Mouse (Mus musculus) CH12.LX (cell line): ENCODE results near the gene Mindy2. TPM values are rescaled to one million over a fixed set of nuclear protein-coding genes. Genes with fewer than 3 reads are reported as not detected.

Source experiments
- DNase-seq: peaks from one replicate; pipeline ENCODE4 v3.0.0-alpha.2; 2013; ENCODE audit errors: extremely low read depth
- H3K27ac ChIP-seq: 2 replicates; pipeline ENCODE4 v1.5.1; 2012; ENCODE audit warnings: low read depth, mild to moderate bottlenecking, control low read depth, moderate library complexity; ENCODE audit not compliant: insufficient read depth
- H3K27me3 ChIP-seq: replicated peaks from 2 replicates; pipeline ENCODE3; 2012; ENCODE audit warnings: inconsistent platforms
- H3K36me3 ChIP-seq, 2 experiments: replicated peaks in 1 of 2; 2 replicates each; pipeline versions ENCODE3 to v1.6.1; 2012; ENCODE audit warnings: inconsistent platforms in 1 of 2, low read length in 1 of 2, mild to moderate bottlenecking in 1 of 2, mixed read lengths in 1 of 2, moderate library complexity in 1 of 2; ENCODE audit not compliant: control insufficient read depth in 1 of 2, insufficient read depth in 1 of 2
- H3K4me1 ChIP-seq, 2 experiments: 2 replicates each; pipeline ENCODE4 v1.6.1; 2012; ENCODE audit warnings: inconsistent platforms in 1 of 2, moderate library complexity in 1 of 2; ENCODE audit not compliant: insufficient read depth in 2 of 2, control insufficient read depth in 1 of 2
- H3K4me2 ChIP-seq: 2 replicates; pipeline ENCODE4 v1.6.1; 2012; ENCODE audit warnings: low read depth, mild to moderate bottlenecking, control low read depth; ENCODE audit not compliant: poor library complexity, insufficient read depth, severe bottlenecking
- H3K4me3 ChIP-seq, 3 experiments: fragments of 150-350 bp in 1 of 3; sonication (generic) in 1 of 3; replicated peaks in 1 of 3; 2 replicates each; pipeline versions ENCODE3 to v1.5.1; 2011 to 2012; ENCODE audit warnings: low read depth in 2 of 3, low read length in 2 of 3, mild to moderate bottlenecking in 2 of 3, moderate library complexity in 2 of 3, control low read depth in 1 of 3, improper control_type of control experiment in 1 of 3, inconsistent platforms in 1 of 3, mixed read lengths in 1 of 3; ENCODE audit not compliant: poor library complexity in 1 of 3
- H3K79me2 ChIP-seq: replicated peaks from 2 replicates; pipeline ENCODE4 v1.6.1; 2012; ENCODE audit warnings: mild to moderate bottlenecking, moderate library complexity; ENCODE audit not compliant: control insufficient read depth, poor library complexity, insufficient read depth, severe bottlenecking; ENCODE audit errors: extremely low read depth
- H3K9ac ChIP-seq: 2 replicates; pipeline ENCODE4 v1.6.1; 2012; ENCODE audit warnings: low read depth, mild to moderate bottlenecking, control low read depth, moderate library complexity; ENCODE audit not compliant: insufficient read depth
- H3K9me3 ChIP-seq: replicated peaks from 2 replicates; pipeline ENCODE3; 2012; ENCODE audit warnings: low read length, inconsistent platforms, mixed read lengths
- BHLHE40 ChIP-seq: IDR thresholded peaks from 2 replicates; pipeline ENCODE4 v1.6.1; 2011; ENCODE audit warnings: mild to moderate bottlenecking, low read depth, low read length, improper control_type of control experiment
- CHD1 ChIP-seq: IDR thresholded peaks from 2 replicates; pipeline ENCODE4 v1.6.1; 2012; ENCODE audit warnings: low read depth, low read length, improper control_type of control experiment, inconsistent platforms
- CHD2 ChIP-seq: IDR thresholded peaks from 2 replicates; pipeline ENCODE4 v1.6.1; 2011; ENCODE audit warnings: low read length, improper control_type of control experiment
- CTCF ChIP-seq, 2 experiments: IDR thresholded peaks in 1 of 2; conservative IDR thresholded peaks in 1 of 2; 2 replicates each; pipeline ENCODE4 v1.5.1; 2011 to 2012; ENCODE audit warnings: low read depth in 2 of 2, low read length in 2 of 2, improper control_type of control experiment in 1 of 2, inconsistent platforms in 1 of 2, mild to moderate bottlenecking in 1 of 2, moderate library complexity in 1 of 2
- E2F4 ChIP-seq: IDR thresholded peaks from 2 replicates; pipeline ENCODE4 v1.6.1; 2011; ENCODE audit warnings: low read depth, low read length, improper control_type of control experiment; ENCODE audit not compliant: insufficient replicate concordance
- ELF1 ChIP-seq: IDR thresholded peaks from 2 replicates; pipeline ENCODE4 v1.6.1; 2014; ENCODE audit warnings: low read depth, mild to moderate bottlenecking, inconsistent platforms, low read length, improper control_type of control experiment
- EP300 ChIP-seq: IDR thresholded peaks from 2 replicates; pipeline ENCODE4 v1.6.1; 2011; ENCODE audit warnings: low read length, improper control_type of control experiment
- ETS1 ChIP-seq: conservative IDR thresholded peaks from 2 replicates; pipeline ENCODE4 v1.6.1; 2012; ENCODE audit warnings: low read depth, mild to moderate bottlenecking, inconsistent platforms, low read length, improper control_type of control experiment, moderate library complexity
- GABPA ChIP-seq: IDR thresholded peaks from 2 replicates; pipeline ENCODE4 v1.6.1; 2012; ENCODE audit warnings: low read depth, low read length, improper control_type of control experiment, inconsistent platforms; ENCODE audit not compliant: insufficient replicate concordance
- HCFC1 ChIP-seq: IDR thresholded peaks from 2 replicates; pipeline ENCODE4 v1.6.1; 2012; ENCODE audit warnings: low read depth, mild to moderate bottlenecking, inconsistent platforms, low read length, improper control_type of control experiment
- IRF4 ChIP-seq: IDR thresholded peaks from 2 replicates; pipeline ENCODE4 v1.6.1; 2014; ENCODE audit warnings: low read depth, mild to moderate bottlenecking, inconsistent platforms, low read length, improper control_type of control experiment
- JUN ChIP-seq: IDR thresholded peaks from 2 replicates; pipeline ENCODE4 v1.6.1; 2011; ENCODE audit warnings: low read depth, mild to moderate bottlenecking, low read length, improper control_type of control experiment, moderate library complexity; ENCODE audit not compliant: insufficient read depth
- JUND ChIP-seq: conservative IDR thresholded peaks from 2 replicates; pipeline ENCODE4 v1.6.1; 2011; ENCODE audit warnings: low read depth, low read length, improper control_type of control experiment
- KAT2A ChIP-seq: IDR thresholded peaks from 2 replicates; pipeline ENCODE4 v1.6.1; 2012; ENCODE audit warnings: low read length, improper control_type of control experiment, inconsistent platforms; ENCODE audit not compliant: insufficient replicate concordance
- MAFK ChIP-seq: IDR thresholded peaks from 2 replicates; pipeline ENCODE4 v1.6.1; 2011; ENCODE audit warnings: low read length, improper control_type of control experiment; ENCODE audit not compliant: insufficient replicate concordance
- MAX ChIP-seq: IDR thresholded peaks from 2 replicates; pipeline ENCODE4 v1.6.1; 2011; ENCODE audit warnings: low read length, improper control_type of control experiment
- MAZ ChIP-seq: IDR thresholded peaks from 2 replicates; pipeline ENCODE4 v1.6.1; 2012; ENCODE audit warnings: low read depth, mild to moderate bottlenecking, inconsistent platforms, low read length, improper control_type of control experiment, moderate library complexity
- MEF2A ChIP-seq: IDR thresholded peaks from 2 replicates; pipeline ENCODE4 v1.6.1; 2014; ENCODE audit warnings: low read depth, mild to moderate bottlenecking, inconsistent platforms, low read length, improper control_type of control experiment, borderline replicate concordance
- MXI1 ChIP-seq: IDR thresholded peaks from 2 replicates; pipeline ENCODE4 v1.6.1; 2011; ENCODE audit warnings: mild to moderate bottlenecking, low read depth, low read length, improper control_type of control experiment
- MYC ChIP-seq: IDR thresholded peaks from 2 replicates; pipeline ENCODE4 v1.6.1; 2011; ENCODE audit warnings: low read depth, mild to moderate bottlenecking, improper control_type of control experiment, low read length
- NELFE ChIP-seq: IDR thresholded peaks from 2 replicates; pipeline ENCODE4 v1.6.1; 2011; ENCODE audit warnings: low read depth, low read length, improper control_type of control experiment
- NRF1 ChIP-seq: IDR thresholded peaks from 2 replicates; pipeline ENCODE4 v1.6.1; 2014; ENCODE audit warnings: low read depth, mild to moderate bottlenecking, inconsistent platforms, low read length, improper control_type of control experiment, moderate library complexity
- PAX5 ChIP-seq: IDR thresholded peaks from 2 replicates; pipeline ENCODE4 v1.6.1; 2012; ENCODE audit warnings: low read length, inconsistent platforms, mixed read lengths
- POLR2A ChIP-seq: IDR thresholded peaks from 2 replicates; pipeline ENCODE4 v1.6.1; 2011; ENCODE audit warnings: low read depth, mild to moderate bottlenecking, improper control_type of control experiment, low read length
- POLR2AphosphoS2 ChIP-seq: IDR thresholded peaks from 2 replicates; pipeline ENCODE4 v1.6.1; 2011; ENCODE audit warnings: low read depth, low read length, improper control_type of control experiment
- RAD21 ChIP-seq: IDR thresholded peaks from 2 replicates; pipeline ENCODE4 v1.6.1; 2011; ENCODE audit warnings: low read depth, mild to moderate bottlenecking, low read length, improper control_type of control experiment, moderate library complexity
- RCOR1 ChIP-seq: conservative IDR thresholded peaks from 2 replicates; pipeline ENCODE4 v1.6.1; 2012; ENCODE audit warnings: low read depth, mild to moderate bottlenecking, inconsistent platforms, low read length, improper control_type of control experiment
- SIN3A ChIP-seq: IDR thresholded peaks from 2 replicates; pipeline ENCODE4 v1.6.1; 2012; ENCODE audit warnings: low read length, improper control_type of control experiment, inconsistent platforms
- SMC3 ChIP-seq: IDR thresholded peaks from 2 replicates; pipeline ENCODE4 v1.6.1; 2011; ENCODE audit warnings: low read depth, low read length, improper control_type of control experiment
- TBP ChIP-seq: conservative IDR thresholded peaks from 2 replicates; pipeline ENCODE4 v1.6.1; 2011; ENCODE audit warnings: low read depth, low read length, improper control_type of control experiment
- TCF12 ChIP-seq: IDR thresholded peaks from 2 replicates; pipeline ENCODE4 v1.6.1; 2014; ENCODE audit warnings: low read depth, mild to moderate bottlenecking, inconsistent platforms, low read length, improper control_type of control experiment
- UBTF ChIP-seq: IDR thresholded peaks from 2 replicates; pipeline ENCODE4 v1.6.1; 2012; ENCODE audit warnings: low read depth, mild to moderate bottlenecking, inconsistent platforms, low read length, improper control_type of control experiment, moderate library complexity
- USF1 ChIP-seq: IDR thresholded peaks from 2 replicates; pipeline ENCODE4 v1.6.1; 2014; ENCODE audit warnings: low read depth, mild to moderate bottlenecking, inconsistent platforms, low read length, improper control_type of control experiment
- USF2 ChIP-seq: conservative IDR thresholded peaks from 2 replicates; pipeline ENCODE4 v1.6.1; 2011; ENCODE audit warnings: low read depth, low read length, improper control_type of control experiment
- ZC3H11A ChIP-seq: IDR thresholded peaks from 2 replicates; pipeline ENCODE4 v1.6.1; 2012; ENCODE audit warnings: low read depth, mild to moderate bottlenecking, inconsistent platforms, low read length, improper control_type of control experiment
- ZKSCAN1 ChIP-seq: IDR thresholded peaks from 2 replicates; pipeline ENCODE4 v1.6.1; 2012; ENCODE audit warnings: low read depth, inconsistent platforms, low read length, improper control_type of control experiment, borderline replicate concordance
- ZMIZ1 ChIP-seq: IDR thresholded peaks from 2 replicates; pipeline ENCODE4 v1.6.1; 2012; ENCODE audit warnings: low read depth, mild to moderate bottlenecking, inconsistent platforms, low read length, improper control_type of control experiment
- ZNF384 ChIP-seq: IDR thresholded peaks from 2 replicates; pipeline ENCODE4 v1.6.1; 2012; ENCODE audit warnings: low read depth, low read length, improper control_type of control experiment, inconsistent platforms
- dilution Hi-C: fragments of 300-500 bp; cut with MboI; formaldehyde crosslinking; loops from 2 replicates; pipeline ENCODE4 v1.14.3; 2020; ENCODE audit warnings: low sequenced_read_pairs; ENCODE audit not compliant: extremely low pct_unique_long_range_greater_than_20kb, extremely low pct_ligation_motif_present
- in situ Hi-C: fragments of 300-500 bp; cut with MboI; formaldehyde crosslinking; loops from 3 replicates; pipeline ENCODE4 v1.14.3; 2019; ENCODE audit warnings: low sequenced_read_pairs, low pct_ligation_motif_present, low pct_unique_long_range_greater_than_20kb, mixed read lengths
- polyA plus RNA-seq: library from polyadenylated mRNA; unstranded; fragments of >175 nt; gene quantifications from 2 replicates; pipeline ENCODE4 v1.2.1, GENCODE M21; 2012; ENCODE audit warnings: low read depth; ENCODE audit not compliant: insufficient read length
- total RNA-seq, 2 experiments: library from RNA; depleted of rRNA; stranded (reverse); fragments of 300-350 nt in 1 of 2; fragments of >200 nt in 1 of 2; gene quantifications; 2 replicates each; pipeline ENCODE4 v1.2.3; 2012 to 2014

Mindy2 gene
- total and polyA plus RNA-seq, 3 experiments, result 5.9 to 9.9 (median 7.0) TPM

GRCm38 (mm10) chr9:70631665-70632064 is 25.3 kb downstream of the Mindy2 start:
- H3K9ac ChIP-seq, result no peak overlapping the region
- H3K27me3 ChIP-seq, result no peaks in the 10 kb centered on the region
- peaks cover 0 to 14% of the 10 kb centered on the region in 2 experiments for H3K36me3 ChIP-seq
- peaks cover 0 to 32% of the 10 kb centered on the region in 2 experiments; a peak in 2 of 4 replicates for H3K4me1 ChIP-seq
- peak; percentile 79 for DNase-seq
- H3K79me2 ChIP-seq, result no peaks in the 10 kb centered on the region
- peak overlapping the region; percentile 60; the same call in 1 of the 2 replicates for H3K4me2 ChIP-seq
- TF ChIP-seq RAD21 (no peak), EP300 (peak; percentile 82), BHLHE40 (peak; percentile 73), CTCF (conservative IDR thresholded peaks at IDR 0.05 in 1 of 2, IDR thresholded peaks at IDR 0.05 in 1 of 2; ENCODE audit: low read depth in 2 of 2, low read length in 2 of 2) (no peak), JUN (no peak), GABPA (no peak), POLR2A (no peak), HCFC1 (no peak), JUND (peak; percentile 58; the same call in 1 of the 2 replicates), POLR2AphosphoS2 (no peak), ZMIZ1 (no peak), ETS1 (peak; percentile 54), KAT2A (no peak), TBP (no peak), UBTF (no peak), ZC3H11A (no peak), RCOR1 (no peak), MAFK (0 out of 2 replicates have a peak, but pooled peaks have one; percentile 11), NRF1 (no peak), MAX (peak; percentile 88), CHD1 (no peak), E2F4 (no peak), CHD2 (no peak), PAX5 (no peak), MXI1 (peak; percentile 92), SMC3 (no peak), ELF1 (no peak), USF2 (no peak), ZKSCAN1 (no peak), TCF12 (0 out of 2 replicates have a peak, but pooled peaks have one; percentile 28), SIN3A (peak; percentile 77), MYC (peak; percentile 90), MAZ (0 out of 2 replicates have a peak, but pooled peaks have one; percentile 39), MEF2A (no peak), IRF4 (peak; percentile 77), USF1 (no peak), ZNF384 (peak; percentile 64), NELFE (no peak)
- no peak overlapping the region for H3K27ac ChIP-seq
- in situ Hi-C loops (no loop called here), dilution Hi-C loops (no loop called here)
- no peaks in the 10 kb centered on the region for H3K9me3 ChIP-seq
- no peak overlapping the region for H3K4me3 ChIP-seq
